Mouse (Mus musculus) spleen, adult 2 months (tissue): ENCODE data around the gene Pip4p1. TPM values are rescaled to one million over a fixed set of nuclear protein-coding genes. Genes with fewer than 3 reads are reported as not detected.
"Not testable (repeated sequence)": the region's sequence is repeated elsewhere in the genome, so short reads cannot be mapped to it uniquely, and the experiment has no call there.

Experiments used
- DNase-seq, 2 experiments: peaks; one replicate each; pipeline versions ENCODE4 v3.0.0 to v3.0.0-alpha.2; 2012 to 2021; ENCODE audit warnings: low spot score in 2 of 2, low read depth in 1 of 2
- H3K27ac ChIP-seq: fragments of 200-500 bp; 2 replicates; pipeline ENCODE4 v1.5.1; 2012; ENCODE audit warnings: low read length, inconsistent platforms; ENCODE audit not compliant: insufficient read depth
- H3K27me3 ChIP-seq: fragments of 200-500 bp; 2 replicates; pipeline ENCODE4 v1.6.1; 2012; ENCODE audit warnings: mild to moderate bottlenecking, moderate library complexity, low read length, inconsistent platforms; ENCODE audit not compliant: control insufficient read depth, insufficient read depth
- H3K36me3 ChIP-seq: fragments of 200-500 bp; 2 replicates; pipeline ENCODE4 v1.6.1; 2012; ENCODE audit warnings: mild to moderate bottlenecking, low read length, inconsistent platforms; ENCODE audit not compliant: control insufficient read depth, insufficient read depth
- H3K4me1 ChIP-seq: fragments of 200-500 bp; 2 replicates; pipeline ENCODE4 v1.6.1; 2011; ENCODE audit warnings: inconsistent platforms; ENCODE audit not compliant: control insufficient read depth, insufficient read depth, insufficient read length
- H3K4me3 ChIP-seq: fragments of 200-500 bp; 2 replicates; pipeline ENCODE4 v1.5.1; 2011; ENCODE audit warnings: mild to moderate bottlenecking, inconsistent platforms; ENCODE audit not compliant: insufficient read depth, insufficient read length; ENCODE audit errors: extremely low read depth
- CTCF ChIP-seq: fragments of 200-500 bp; IDR thresholded peaks from 2 replicates; pipeline ENCODE4 v1.5.1; 2011; ENCODE audit warnings: mild to moderate bottlenecking, inconsistent platforms; ENCODE audit not compliant: insufficient read depth, insufficient read length, insufficient replicate concordance; ENCODE audit errors: extremely low read depth
- POLR2A ChIP-seq: fragments of 200-500 bp; IDR thresholded peaks from 2 replicates; pipeline ENCODE4 v1.6.1; 2011; ENCODE audit warnings: low read depth, low read length, inconsistent platforms
- WGBS: fragments of 180-500 bp; shearing (Covaris S2); methylation state at CpG from one replicate; pipeline ENCODE4 v1.1.7; 2018; 5-methylcytosine and 5-hydroxymethylcytosine counted together
- polyA plus RNA-seq: library from polyadenylated mRNA; depleted of rRNA; stranded (reverse); fragments of >200 nt; gene quantifications from 2 replicates; pipeline ENCODE4 v1.2.3, GENCODE M21; 2012

Pip4p1 gene
- polyA plus RNA-seq, 1 experiment, result 87.3 TPM

DNA sequence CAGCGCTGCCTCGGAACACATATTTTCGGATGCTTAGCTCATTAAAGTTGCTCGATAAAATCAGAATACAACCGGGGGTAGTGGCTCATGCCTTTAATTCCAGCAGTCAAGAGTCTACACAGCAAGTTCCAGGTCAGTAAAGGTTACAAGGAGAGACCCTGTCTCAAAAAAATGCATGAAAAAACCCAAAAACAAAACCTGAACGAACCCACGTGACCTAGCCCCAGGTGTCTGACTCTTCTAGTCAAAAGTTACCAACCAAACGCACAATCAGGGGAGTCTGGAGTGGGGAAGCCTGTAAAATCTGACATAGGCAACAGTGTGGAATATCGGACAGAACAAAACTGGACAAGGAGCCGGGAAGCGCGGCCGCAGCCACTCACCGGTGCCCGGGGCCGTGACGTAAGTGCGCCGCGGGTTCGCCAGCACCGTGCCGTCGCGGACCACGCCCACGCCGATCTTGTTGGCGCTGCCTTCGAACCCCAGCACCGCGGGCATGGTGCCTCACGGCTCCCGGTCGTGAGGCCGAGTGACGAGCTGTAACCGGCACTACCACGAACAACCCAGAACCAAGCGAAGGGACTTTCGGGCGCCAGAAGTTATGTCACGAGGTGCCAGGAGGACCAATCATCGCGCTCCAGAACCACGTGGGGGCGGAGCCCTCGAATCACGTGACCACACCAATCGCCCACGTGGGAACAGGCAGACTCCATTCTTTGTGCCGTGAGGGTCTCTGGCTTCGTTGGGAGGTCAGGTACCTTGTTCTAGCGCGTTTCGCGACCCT, 6.2 kb downstream of the Pip4p1 start, which contains the start of the genes Osgep and Apex1:
Gene Osgep (minus strand): TSS at position 613 of the 784 bp plus-strand sequence.
Gene Apex1 (plus strand): TSS at position 688 of the 784 bp plus-strand sequence.
- H3K27me3 ChIP-seq, result no peaks in the 10 kb centered on the region
- peaks cover 31% of the 10 kb centered on the region for H3K36me3 ChIP-seq
- under 1% methylated on average over 57 of the region's 57 CpGs for WGBS
- peaks cover 5% of the 10 kb centered on the region; the same call in 1 of the 2 replicates for H3K4me1 ChIP-seq
- H3K27ac ChIP-seq, result peak within 1 kb of the TSS; percentile 97
- no peak for TF ChIP-seq CTCF
- TF ChIP-seq POLR2A, result peak; percentile 72
- peak within 1 kb of the TSS; percentile 85 for H3K4me3 ChIP-seq
- peak; percentile 94 to 95 for DNase-seq

DNA sequence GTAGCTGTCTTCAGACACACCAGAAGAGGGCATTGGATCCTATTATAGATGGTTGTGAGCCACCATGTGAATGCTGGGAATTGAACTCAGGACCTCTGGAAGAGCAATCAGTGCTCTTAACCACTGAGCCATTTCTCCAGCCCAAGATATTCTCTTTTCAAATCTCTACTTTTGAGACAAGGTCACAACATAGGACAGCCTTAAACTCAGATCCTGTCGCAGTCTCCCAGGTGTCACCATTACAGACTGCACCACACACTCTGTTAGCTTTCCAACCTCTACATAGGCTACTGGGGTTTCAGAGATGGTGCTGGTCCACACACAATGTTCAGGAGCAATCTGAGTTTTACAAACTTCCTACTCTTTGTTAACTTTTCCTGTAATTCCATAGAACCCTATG, 7.2 kb downstream of the Pip4p1 start:
- H3K4me3 ChIP-seq, H3K27me3 ChIP-seq, H3K4me1 ChIP-seq, DNase-seq, H3K27ac ChIP-seq: not testable (repeated sequence)
- WGBS, result 71% methylated on average over 1 of the region's 1 CpGs
- H3K36me3 ChIP-seq, result peaks cover 25% of the 10 kb centered on the region

DNA sequence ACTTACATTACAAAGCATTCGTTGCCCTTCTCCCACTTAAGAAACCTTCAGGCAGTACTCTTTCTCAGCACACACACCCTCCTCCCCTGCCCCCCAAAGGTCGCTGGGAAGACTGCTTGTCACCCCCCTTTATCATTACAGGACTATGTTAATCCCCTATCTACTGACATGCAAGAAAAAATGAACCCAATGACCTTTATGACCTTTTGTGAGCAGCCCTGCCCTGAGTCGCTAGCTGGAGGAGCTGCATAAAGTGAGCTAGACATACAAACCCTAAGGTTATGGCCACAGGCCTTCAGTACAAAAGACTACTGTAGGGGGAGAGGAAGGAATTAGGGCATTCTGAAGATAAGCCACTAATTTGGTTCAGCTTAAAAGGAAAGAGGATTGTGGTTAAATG, 19.3 kb downstream of the Pip4p1 start:
- WGBS, result 88% methylated on average over 3 of the region's 3 CpGs
- no peak overlapping the region for H3K4me3 ChIP-seq
- TF ChIP-seq POLR2A, result no peak
- no peak for TF ChIP-seq CTCF
- H3K27ac ChIP-seq, result no peak overlapping the region
- no peak for DNase-seq
- peaks cover 17% of the 10 kb centered on the region for H3K36me3 ChIP-seq
- H3K4me1 ChIP-seq, result no peaks in the 10 kb centered on the region
- H3K27me3 ChIP-seq, result no peaks in the 10 kb centered on the region

DNA sequence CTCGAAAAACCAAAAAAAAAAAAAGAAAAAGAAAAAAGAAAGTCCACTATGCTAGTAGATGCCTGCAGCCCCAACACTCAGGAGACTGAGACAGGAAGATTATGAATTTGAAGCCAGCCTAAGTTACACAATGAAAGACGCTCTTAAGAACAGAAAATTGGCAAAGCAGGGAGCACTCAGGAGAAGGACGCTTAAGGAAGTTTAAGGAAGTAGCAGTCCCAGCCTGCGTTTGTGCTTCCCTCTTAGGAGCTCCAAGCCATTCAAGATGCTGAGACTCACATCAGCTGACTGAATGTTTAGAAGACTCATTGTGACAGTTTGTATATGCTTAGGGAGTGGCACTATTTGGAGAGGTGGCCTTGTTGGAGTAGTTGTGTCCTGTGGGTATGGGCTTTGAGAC, 22.5 kb downstream of the Pip4p1 start:
- no peaks in the 10 kb centered on the region for H3K4me1 ChIP-seq
- H3K27me3 ChIP-seq, result no peaks in the 10 kb centered on the region
- no peaks in the 10 kb centered on the region; the same call in 1 of the 2 replicates for H3K36me3 ChIP-seq
- no peak for DNase-seq
- no peak overlapping the region for H3K4me3 ChIP-seq
- no peak overlapping the region for H3K27ac ChIP-seq
- WGBS, result 76% methylated on average over 4 of the region's 4 CpGs
- TF ChIP-seq POLR2A (no peak), CTCF (no peak)

DNA sequence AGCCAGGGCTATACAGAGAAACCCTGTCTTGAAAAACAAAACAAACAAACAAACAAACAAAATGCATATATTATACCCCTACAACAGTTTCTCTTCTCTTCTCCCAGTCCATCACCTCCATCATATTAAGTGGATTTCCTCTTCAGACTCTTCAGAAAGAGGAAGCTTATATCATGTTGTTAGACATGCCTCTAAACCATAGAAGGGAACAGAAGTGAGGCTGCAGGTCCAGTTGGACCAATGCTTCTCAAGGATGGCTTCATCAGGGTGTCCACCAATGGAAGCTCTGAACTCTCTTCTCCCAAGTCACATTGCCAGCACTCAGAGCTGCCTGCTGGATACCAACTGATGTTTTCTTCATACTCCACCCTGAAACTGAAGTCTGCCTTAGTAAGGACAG, 25.3 kb downstream of the Pip4p1 start:
- H3K36me3 ChIP-seq, H3K4me3 ChIP-seq, DNase-seq, H3K4me1 ChIP-seq, H3K27ac ChIP-seq, H3K27me3 ChIP-seq: not testable (repeated sequence)

DNA sequence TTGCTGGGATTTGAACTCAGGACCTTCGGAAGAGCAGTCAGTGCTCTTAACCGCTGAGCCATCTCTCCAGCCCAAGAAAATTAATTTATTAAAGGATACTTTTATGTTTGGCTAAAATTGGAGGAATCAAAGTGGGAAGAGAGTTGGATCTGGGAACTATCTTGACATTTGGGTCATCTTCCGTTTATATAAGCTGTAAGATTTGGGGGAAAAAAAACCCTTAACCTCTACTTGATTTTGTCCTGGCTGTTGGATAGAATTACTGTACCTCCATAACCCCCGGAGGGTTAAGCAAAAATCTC, 25.9 kb downstream of the Pip4p1 start:
- DNase-seq, result no peak
- no peaks in the 10 kb centered on the region; the same call in 1 of the 2 replicates for H3K36me3 ChIP-seq
- H3K27ac ChIP-seq, result no peak overlapping the region
- 91% methylated on average over 4 of the region's 4 CpGs for WGBS
- no peaks in the 10 kb centered on the region for H3K27me3 ChIP-seq
- H3K4me3 ChIP-seq, result no peak overlapping the region
- TF ChIP-seq CTCF, result no peak
- no peak for TF ChIP-seq POLR2A
- H3K4me1 ChIP-seq, result no peaks in the 10 kb centered on the region

DNA sequence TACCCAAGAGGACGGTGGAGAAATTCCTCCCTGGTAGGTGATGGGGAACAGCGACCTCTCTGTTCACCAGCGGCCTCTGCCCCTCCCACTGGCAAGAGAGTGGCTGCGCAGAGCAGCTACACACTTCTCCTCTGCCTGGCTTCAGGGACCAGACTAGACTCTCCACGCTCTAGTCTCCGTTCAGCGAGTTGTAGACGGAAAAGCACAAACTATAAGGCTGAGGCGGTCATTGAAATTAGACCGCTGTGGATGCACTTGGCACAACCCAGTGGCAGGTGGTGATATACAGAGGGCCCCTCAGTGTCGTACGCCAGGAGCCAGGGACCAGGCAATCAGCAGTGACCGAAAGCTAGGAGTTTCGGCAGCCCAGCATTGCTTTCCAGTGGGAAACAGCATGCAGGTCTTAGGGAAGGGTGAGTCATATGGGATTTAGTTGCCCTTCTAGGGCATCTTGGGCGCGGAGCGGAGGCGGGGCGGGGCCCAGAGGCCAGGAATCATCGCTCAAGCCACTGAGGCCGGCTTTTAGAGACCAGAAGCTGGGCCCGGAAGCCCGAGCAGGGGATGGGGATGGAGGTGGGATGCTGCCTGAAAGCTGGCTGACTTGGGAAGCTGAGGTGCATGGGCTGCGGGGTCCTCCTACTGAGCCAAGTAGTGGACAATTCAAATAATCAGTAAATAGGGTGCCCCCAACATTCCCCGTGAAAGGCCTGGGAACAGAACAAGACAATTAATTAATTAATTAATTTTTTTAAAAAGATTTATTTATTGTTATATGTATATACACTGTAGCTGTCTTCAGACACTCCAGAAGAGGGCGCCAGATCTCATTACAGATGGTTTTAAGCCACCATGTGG, 26.5 kb downstream of the Pip4p1 start:
- Histone ChIP-seq H3K4me1 (no peaks in the 10 kb centered on the region), H3K27me3 (no peaks in the 10 kb centered on the region), H3K27ac (no peak overlapping the region), H3K4me3 (peak overlapping the region; percentile 41; the same call in 1 of the 2 replicates), H3K36me3 (no peaks in the 10 kb centered on the region; the same call in 1 of the 2 replicates)
- TF ChIP-seq POLR2A (no peak), CTCF (peak; percentile 24; the same call in 1 of the 2 replicates)
- 37% methylated on average over 26 of the region's 26 CpGs for WGBS
- no peak for DNase-seq

DNA sequence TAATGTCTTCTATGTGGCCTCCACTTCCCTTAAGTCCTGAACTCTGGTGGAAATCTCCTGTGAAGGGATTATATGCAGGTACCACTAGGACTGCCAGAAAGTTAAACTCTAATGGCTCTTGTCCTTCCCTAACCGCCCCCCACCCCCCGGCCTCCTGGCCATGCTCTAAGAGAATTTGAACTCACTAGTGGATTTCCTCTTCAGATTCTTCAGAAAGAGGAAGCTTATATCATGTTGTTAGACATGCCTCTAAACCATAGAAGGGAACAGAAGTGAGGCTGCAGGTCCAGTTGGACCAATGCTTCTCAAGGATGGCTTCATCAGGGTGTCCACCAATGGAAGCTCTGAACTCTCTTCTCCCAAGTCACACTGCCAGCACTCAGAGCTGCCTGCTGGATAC, 32.7 kb downstream of the Pip4p1 start:
- H3K4me1 ChIP-seq, H3K27ac ChIP-seq, H3K36me3 ChIP-seq, H3K27me3 ChIP-seq, DNase-seq, H3K4me3 ChIP-seq: not testable (repeated sequence)
- 16% methylated on average over 2 of the region's 2 CpGs for WGBS
